Mouse (Mus musculus) midbrain, embryonic 11.5 days (tissue): Measurements from ENCODE around the gene Ctf2. TPM values are rescaled to one million over a fixed set of nuclear protein-coding genes. Genes with fewer than 3 reads are reported as not detected.
"Not testable (repeated sequence)": the region's sequence is repeated elsewhere in the genome, so short reads cannot be mapped to it uniquely, and the experiment has no call there.

Experiments
- ATAC-seq: fragments of 200-750 bp; cut with Nextera tagmentation; 2 replicates; pipeline ENCODE4 v1.8.0; 2017; ENCODE audit warnings: moderate TSS enrichment, moderate library complexity; ENCODE audit not compliant: low FRiP score
- DNase-seq: peaks from one replicate; pipeline ENCODE4 v3.0.0; 2015; ENCODE audit warnings: low spot score; ENCODE audit errors: missing footprints
- H3K27ac ChIP-seq: fragments of 300-500 bp; sonication (generic); 2 replicates; pipeline ENCODE4 v1.5.1; 2014; ENCODE audit warnings: low read depth, low read length
- H3K27me3 ChIP-seq: fragments of 300-500 bp; sonication (generic); 2 replicates; pipeline ENCODE4 v1.6.1; 2014; ENCODE audit warnings: mild to moderate bottlenecking, low read length, moderate library complexity, mixed read lengths; ENCODE audit not compliant: control insufficient read depth, insufficient read depth
- H3K36me3 ChIP-seq: fragments of 300-500 bp; sonication (generic); 2 replicates; pipeline ENCODE4 v1.6.1; 2014; ENCODE audit warnings: mild to moderate bottlenecking, low read length, moderate library complexity, mixed read lengths; ENCODE audit not compliant: control insufficient read depth, insufficient read depth
- H3K4me1 ChIP-seq: fragments of 300-500 bp; sonication (generic); 2 replicates; pipeline ENCODE4 v1.6.1; 2014; ENCODE audit warnings: low read length; ENCODE audit not compliant: control insufficient read depth, insufficient read depth
- H3K4me2 ChIP-seq: fragments of 300-500 bp; sonication (generic); 2 replicates; pipeline ENCODE4 v1.6.1; 2014; ENCODE audit warnings: mild to moderate bottlenecking, moderate library complexity
- H3K4me3 ChIP-seq: fragments of 300-500 bp; sonication (generic); 2 replicates; pipeline ENCODE4 v1.5.1; 2014; ENCODE audit warnings: low read depth, low read length
- H3K9ac ChIP-seq: fragments of 300-500 bp; sonication (generic); 2 replicates; pipeline ENCODE4 v1.6.1; 2014; ENCODE audit warnings: low read length
- H3K9me3 ChIP-seq: fragments of 300-500 bp; sonication (generic); 2 replicates; pipeline ENCODE4 v1.6.1; 2016; ENCODE audit warnings: low read length; ENCODE audit not compliant: control insufficient read depth
- WGBS: fragments of 180-500 bp; shearing (Covaris S2); extraction: QIAGEN DNeasy Blood & Tissue Kit; methylation state at CpG from one replicate; pipeline ENCODE4 v1.1.7; 2014; 5-methylcytosine and 5-hydroxymethylcytosine counted together
- polyA plus RNA-seq: library from polyadenylated mRNA; unstranded; fragments of >200 nt; fragmentation: Nextera tagmentation; extraction: Ambion mirVana; gene quantifications from 2 replicates; pipeline ENCODE4 v1.2.1, GENCODE M21; 2014

Ctf2 gene
- 0.12 TPM in 1 of 2 replicates, not detected in the other for polyA plus RNA-seq

DNA sequence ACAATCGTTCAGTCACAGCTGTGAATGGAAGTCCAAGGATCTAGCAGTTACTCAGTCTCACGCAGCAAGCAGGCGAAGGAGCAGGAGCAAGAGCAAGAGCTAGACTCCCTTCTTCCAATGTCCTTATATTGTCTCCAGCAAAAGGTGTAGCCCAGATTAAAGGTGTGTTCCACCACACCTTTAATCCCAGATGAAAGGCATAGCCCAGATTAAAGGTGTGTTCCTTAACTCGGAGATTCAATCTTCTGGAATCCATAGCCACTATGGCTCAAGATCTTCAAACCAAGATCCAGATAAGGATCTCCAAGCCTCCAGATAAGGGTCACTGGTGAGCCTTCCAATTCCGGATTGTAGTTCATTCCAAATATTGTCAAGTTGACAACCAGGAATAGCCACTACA is at the start of gene Ctf2:
TSS of gene Ctf2 (minus strand) at position 101 of the 400 bp plus-strand sequence.
- WGBS, result no CpG with 5 or more reads among the region's 5 CpGs
- H3K27ac ChIP-seq, DNase-seq, H3K9me3 ChIP-seq, H3K4me1 ChIP-seq, ATAC-seq, H3K4me3 ChIP-seq, H3K4me2 ChIP-seq, H3K36me3 ChIP-seq, H3K27me3 ChIP-seq, H3K9ac ChIP-seq: not testable (repeated sequence)

DNA sequence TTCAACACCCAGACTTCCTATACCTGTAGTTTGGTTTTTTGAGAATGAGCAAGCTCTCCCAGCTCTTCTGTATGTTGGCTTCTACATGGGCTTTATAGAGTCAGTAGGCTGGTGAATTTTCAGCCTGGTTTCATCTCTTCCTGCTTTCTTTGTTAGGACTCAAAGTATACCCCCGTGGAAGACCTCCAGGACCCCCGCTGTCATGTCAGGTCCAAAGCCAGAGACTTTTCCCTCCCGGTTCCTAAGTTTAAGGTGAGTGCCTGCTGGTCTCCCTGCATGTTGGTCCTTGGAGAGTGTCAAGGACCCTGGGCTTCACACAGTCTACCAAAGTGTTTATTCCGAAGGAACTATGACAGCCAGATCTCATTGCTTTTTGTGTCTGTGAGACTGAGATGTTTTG is 46.4 kb upstream of the Ctf2 start:
- WGBS, result 73% methylated on average over 4 of the region's 4 CpGs
- Histone ChIP-seq H3K9ac (peak overlapping the region; percentile 94), H3K9me3 (no peaks in the 10 kb centered on the region), H3K4me3 (peak overlapping the region; percentile 94), H3K4me2 (peak overlapping the region; percentile 84), H3K4me1 (peaks cover 11% of the 10 kb centered on the region), H3K27ac (no peak overlapping the region), H3K27me3 (no peaks in the 10 kb centered on the region), H3K36me3 (peaks cover 11% of the 10 kb centered on the region)
- ATAC-seq (no peak), DNase-seq (no peak)

DNA sequence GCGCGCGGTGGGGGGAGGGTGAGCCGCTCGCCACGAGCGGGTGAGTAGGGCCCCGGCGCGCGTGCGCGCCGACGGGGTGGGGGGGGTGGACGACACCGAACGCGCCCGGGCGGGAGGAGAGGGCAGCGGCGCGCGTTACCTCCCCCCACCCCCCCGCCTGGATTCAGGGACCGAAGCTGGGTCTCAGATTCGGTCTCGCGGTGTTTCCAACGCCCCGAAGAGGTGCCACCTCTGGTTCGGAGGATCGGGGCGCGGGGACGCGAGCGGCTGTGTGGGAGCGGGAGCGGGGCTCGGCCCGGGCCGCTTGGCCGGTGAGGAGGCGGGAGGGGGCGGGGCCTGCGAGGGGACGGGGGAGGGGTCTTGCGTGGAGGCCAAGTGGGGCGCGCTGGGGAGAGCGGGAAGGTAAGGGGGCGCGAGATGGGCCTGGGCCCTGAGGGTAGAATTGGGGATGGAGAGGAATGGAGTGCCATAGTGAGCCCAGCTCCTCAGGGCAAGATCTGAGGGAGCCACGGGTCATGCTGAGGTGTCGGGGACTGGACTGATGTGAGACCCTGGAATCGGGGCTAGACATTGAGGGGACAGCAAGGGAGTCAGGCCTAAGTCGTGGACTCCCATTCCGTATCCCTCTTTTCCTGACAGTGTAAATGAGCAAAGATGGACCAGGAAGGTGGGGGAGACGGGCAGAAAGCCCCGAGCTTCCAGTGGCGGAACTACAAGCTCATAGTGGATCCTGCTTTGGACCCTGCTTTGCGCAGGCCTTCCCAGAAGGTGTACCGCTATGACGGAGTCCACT is 45.7 kb upstream of the Ctf2 start:
- H3K9ac ChIP-seq, result peak overlapping the region; percentile 94
- DNase-seq (peak; percentile 94), ATAC-seq (peak; percentile 57)
- H3K36me3 ChIP-seq, result peaks cover 11% of the 10 kb centered on the region
- 4% methylated on average over 51 of the region's 66 CpGs for WGBS
- H3K4me1 ChIP-seq, result peaks cover 11% of the 10 kb centered on the region
- peak overlapping the region; percentile 84 for H3K4me2 ChIP-seq
- H3K27ac ChIP-seq, result peak overlapping the region; percentile 93
- no peaks in the 10 kb centered on the region for H3K27me3 ChIP-seq
- no peaks in the 10 kb centered on the region for H3K9me3 ChIP-seq
- H3K4me3 ChIP-seq, result peak overlapping the region; percentile 94

DNA sequence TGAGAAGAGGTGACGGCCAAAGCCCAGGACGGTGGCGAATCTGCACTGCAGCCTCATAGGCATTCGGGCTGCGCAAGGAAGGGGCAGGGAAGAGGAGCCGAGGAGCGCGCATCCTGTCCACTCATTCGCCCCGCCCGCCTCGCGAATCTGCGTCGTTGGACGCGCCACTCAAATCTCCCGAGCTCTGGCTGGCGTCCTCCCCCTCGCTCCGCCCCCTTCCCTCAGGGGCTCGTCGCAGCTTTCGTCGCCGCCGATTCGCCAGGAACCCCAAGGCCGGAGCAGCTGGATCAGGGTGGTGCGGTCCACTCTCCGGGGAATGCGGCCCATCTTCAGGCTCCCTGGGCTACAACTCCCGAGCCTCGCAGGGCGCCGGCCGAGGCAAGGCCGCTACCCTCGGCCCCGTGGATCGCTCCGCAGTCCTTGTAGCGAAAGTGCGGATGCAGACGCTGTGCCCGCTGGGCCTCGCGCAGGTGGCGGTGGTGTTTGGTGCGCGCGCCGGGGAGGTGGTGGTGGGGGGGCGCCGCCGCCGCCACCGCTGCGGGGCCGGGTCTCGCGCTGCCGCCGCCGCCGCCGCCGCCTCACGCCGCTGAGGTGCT is 45.0 kb upstream of the Ctf2 start:
- WGBS, result under 1% methylated on average over 51 of the region's 70 CpGs

DNA sequence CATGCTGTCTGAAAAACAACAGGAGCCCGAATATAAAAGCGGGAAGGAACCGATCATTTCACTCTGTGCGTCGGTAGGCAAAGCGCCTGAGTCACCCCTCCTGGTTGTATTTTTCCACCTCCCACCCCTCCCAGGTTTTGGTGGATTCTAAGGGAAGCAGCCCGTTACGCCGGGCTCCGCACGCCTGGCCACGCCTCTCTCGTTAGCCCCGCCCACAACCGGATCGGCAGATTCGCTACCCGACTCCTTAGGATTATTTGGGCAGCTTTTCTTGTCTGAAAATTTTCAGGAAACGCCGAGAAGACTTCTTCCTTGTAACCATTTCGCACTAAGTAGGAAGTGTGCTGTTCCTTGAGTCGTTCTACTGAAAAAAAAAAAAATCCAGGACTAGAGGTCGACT is 44.5 kb upstream of the Ctf2 start, which contains the start of gene Setd1a:
TSS of gene Setd1a (plus strand) at position 245 of the 400 bp plus-strand sequence.
- no peaks in the 10 kb centered on the region for H3K9me3 ChIP-seq
- H3K4me3 ChIP-seq, result peak within 1 kb of the TSS; percentile 94
- under 1% methylated on average over 23 of the region's 23 CpGs for WGBS
- no peak for DNase-seq
- H3K27ac ChIP-seq, result peak within 1 kb of the TSS; percentile 93
- H3K9ac ChIP-seq, result peak within 1 kb of the TSS; percentile 94
- H3K36me3 ChIP-seq, result peaks cover 8% of the 10 kb centered on the region
- peak; percentile 68 for ATAC-seq
- H3K4me2 ChIP-seq, result peak within 1 kb of the TSS; percentile 84
- H3K4me1 ChIP-seq, result peaks cover 11% of the 10 kb centered on the region
- H3K27me3 ChIP-seq, result no peaks in the 10 kb centered on the region

More for the DNA sequence above, 45.0 kb upstream of the Ctf2 start:
- peaks cover 11% of the 10 kb centered on the region for H3K4me1 ChIP-seq
- H3K27me3 ChIP-seq, result no peaks in the 10 kb centered on the region
- peak overlapping the region; percentile 94 for H3K9ac ChIP-seq
- H3K27ac ChIP-seq, result peak overlapping the region; percentile 93
- no peaks in the 10 kb centered on the region for H3K9me3 ChIP-seq
- H3K36me3 ChIP-seq, result peaks cover 10% of the 10 kb centered on the region
- DNase-seq (peak; percentile 98), ATAC-seq (peak; percentile 90)
- peak overlapping the region; percentile 94 for H3K4me3 ChIP-seq
- H3K4me2 ChIP-seq, result peak overlapping the region; percentile 84

DNA sequence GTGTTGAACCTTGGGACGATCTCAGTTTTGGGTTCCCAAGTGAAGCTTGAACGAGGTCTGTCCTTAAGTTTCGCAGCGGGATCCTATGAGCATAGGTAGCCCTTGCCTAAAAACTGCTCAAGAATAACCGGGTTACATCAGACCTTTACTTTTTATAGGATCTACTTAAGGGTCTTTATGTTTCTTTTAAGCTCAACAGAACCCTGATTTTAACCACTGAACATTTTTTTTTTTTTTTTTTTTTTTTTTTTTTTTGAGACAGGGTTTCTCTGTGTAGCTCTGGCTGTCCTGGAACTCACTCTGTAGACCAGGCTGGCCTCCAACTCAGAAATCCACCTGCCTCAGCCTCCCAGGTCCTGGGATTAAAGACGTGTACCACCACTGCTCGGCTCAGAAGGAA is 43.9 kb upstream of the Ctf2 start:
- not testable (repeated sequence) for DNase-seq, H3K36me3 ChIP-seq, H3K27me3 ChIP-seq, H3K9me3 ChIP-seq, ATAC-seq
- H3K4me3 ChIP-seq, result peak overlapping the region; percentile 94
- peak overlapping the region; percentile 94 for H3K9ac ChIP-seq
- WGBS, result 82% methylated on average over 7 of the region's 7 CpGs
- H3K27ac ChIP-seq, result peak overlapping the region; percentile 93; the same call in 1 of the 2 replicates
- H3K4me2 ChIP-seq, result peak overlapping the region; percentile 66
- peaks cover 11% of the 10 kb centered on the region for H3K4me1 ChIP-seq

DNA sequence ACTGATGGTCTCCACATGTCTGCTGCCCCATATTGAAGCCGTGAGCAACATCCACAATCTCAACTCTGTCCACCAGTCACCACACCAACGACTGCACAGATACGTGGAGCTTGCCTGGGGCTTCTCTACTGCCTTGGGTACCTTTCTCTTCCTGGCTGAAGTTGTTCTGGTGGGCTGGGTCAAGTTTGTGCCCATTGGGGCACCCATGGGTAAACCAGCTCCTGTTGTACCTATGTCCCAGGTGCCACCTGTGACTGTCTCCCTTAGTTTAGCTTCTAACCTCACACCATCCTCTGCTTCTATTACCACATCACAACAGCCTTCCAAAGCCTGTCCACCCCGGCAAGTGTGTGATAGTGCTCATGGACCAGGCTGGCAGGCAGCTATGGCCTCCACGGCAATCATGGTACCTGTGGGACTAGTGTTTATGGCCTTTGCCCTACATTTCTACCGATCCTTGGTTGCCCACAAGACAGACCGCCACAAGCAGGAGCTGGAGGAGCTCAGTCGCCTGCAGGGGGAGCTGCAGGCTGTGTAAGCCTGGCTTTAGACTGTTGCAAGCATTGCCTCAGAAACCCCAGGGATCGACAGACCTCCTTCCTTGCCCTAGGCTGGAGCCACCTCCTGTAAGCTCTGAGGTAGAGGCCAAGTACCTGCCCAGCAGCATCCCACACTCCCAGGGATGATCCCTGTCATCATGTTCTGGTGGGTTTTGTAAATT is 41.9 kb upstream of the Ctf2 start:
- H3K4me1 ChIP-seq, result peaks cover 28% of the 10 kb centered on the region

DNA sequence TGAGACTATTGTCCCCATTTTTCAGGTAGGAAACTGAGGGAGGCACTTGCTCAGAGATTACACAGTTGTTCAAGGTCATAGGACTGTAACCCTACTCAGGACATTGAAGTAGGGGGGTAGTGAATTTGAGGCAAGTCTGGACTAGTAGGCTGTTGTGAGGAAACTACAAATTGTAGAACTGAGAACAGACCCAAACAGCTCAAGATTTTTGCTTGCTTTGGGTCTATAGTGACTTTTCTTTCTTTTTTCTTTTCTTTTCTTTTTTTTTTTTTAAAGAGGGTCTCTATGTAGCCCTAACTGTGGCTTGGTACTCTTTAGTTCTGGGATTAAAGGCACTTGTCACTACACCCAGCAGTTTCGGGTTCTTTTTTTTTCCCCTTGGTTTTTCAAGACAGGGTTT is 40.6 kb upstream of the Ctf2 start:
- Histone ChIP-seq H3K27ac (no peak overlapping the region), H3K4me3 (no peak overlapping the region), H3K4me1 (peaks cover 25% of the 10 kb centered on the region), H3K9me3 (no peaks in the 10 kb centered on the region), H3K9ac (no peak overlapping the region), H3K27me3 (no peaks in the 10 kb centered on the region; the same call in 1 of the 2 replicates), H3K36me3 (peaks cover 5% of the 10 kb centered on the region), H3K4me2 (no peak overlapping the region)
- DNase-seq (no peak), ATAC-seq (no peak)
- WGBS, result 80% methylated on average over 1 of the region's 1 CpGs

More for the DNA sequence above, 41.9 kb upstream of the Ctf2 start:
- 45% methylated on average over 9 of the region's 9 CpGs for WGBS
- no peak for DNase-seq
- no peak overlapping the region for H3K9ac ChIP-seq
- ATAC-seq, result no peak
- no peaks in the 10 kb centered on the region; the same call in 1 of the 2 replicates for H3K27me3 ChIP-seq
- H3K9me3 ChIP-seq, result no peaks in the 10 kb centered on the region
- no peak overlapping the region for H3K4me3 ChIP-seq
- no peak overlapping the region for H3K4me2 ChIP-seq
- no peak overlapping the region for H3K27ac ChIP-seq
- H3K36me3 ChIP-seq, result no peaks in the 10 kb centered on the region; the same call in 1 of the 2 replicates
